Mouse (Mus musculus): Measurements from ENCODE around the gene Dnmt1.
A peak's percentile ranks its signal among the peaks of the same experiment; 100 is the strongest.
"Not testable (repeated sequence)": the region's sequence is repeated elsewhere in the genome, so short reads cannot be mapped to it uniquely, and the experiment has no call there.

Gene Dnmt1

DNA sequence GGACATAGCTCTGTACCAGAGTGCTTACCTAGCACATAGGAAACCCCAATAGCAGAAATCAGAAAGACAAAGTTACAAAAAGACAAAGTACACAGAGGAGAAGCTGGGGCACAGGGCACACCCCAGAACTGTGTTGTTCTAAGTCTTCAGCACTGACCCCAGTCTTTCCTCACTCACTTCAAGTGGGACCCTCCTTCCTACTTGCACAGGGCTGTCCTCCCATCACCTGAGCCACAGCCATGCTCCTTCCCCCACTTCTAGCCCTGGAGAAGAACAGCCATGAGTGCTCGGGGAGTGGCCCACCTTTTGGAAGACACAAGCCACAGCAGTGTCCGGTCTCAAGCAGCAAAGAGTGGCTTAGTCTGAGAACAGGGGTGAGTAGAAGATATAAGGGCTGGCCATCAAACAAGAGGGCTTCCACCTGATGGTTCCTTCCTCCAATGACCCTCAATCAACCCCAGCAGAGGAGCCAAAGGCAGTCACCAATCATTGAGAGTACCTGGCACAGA is at the start of gene Dnmt1:
TSS of gene Dnmt1 (minus strand) at position 459 of the 509 bp plus-strand sequence.
- ATAC-seq (ENCODE audit: insufficient number of reproducible peaks, low FRiP score, low TSS enrichment): no peak

DNA sequence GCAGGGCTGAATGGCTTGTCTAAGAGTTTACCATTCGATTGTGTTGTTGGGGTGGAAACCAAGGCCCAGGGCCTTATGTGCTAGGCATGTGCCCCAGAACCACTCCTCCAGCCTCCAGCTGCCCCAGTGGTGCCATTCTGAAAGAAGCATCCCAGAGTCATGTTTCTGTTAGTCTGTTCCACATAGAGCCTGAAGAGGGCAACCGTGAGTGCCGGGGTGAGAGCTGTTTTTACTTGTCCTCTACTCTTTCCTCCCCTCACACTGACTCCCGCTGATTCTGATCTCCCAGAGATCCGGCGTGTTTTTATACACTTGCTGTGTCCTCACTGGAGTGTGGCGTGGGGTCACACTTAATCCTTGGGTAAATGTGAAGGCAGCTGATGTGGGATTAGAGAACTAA is 48.3 kb upstream of the Dnmt1 start:
- no peak for ATAC-seq (ENCODE audit: insufficient number of reproducible peaks, low FRiP score, low TSS enrichment)

DNA sequence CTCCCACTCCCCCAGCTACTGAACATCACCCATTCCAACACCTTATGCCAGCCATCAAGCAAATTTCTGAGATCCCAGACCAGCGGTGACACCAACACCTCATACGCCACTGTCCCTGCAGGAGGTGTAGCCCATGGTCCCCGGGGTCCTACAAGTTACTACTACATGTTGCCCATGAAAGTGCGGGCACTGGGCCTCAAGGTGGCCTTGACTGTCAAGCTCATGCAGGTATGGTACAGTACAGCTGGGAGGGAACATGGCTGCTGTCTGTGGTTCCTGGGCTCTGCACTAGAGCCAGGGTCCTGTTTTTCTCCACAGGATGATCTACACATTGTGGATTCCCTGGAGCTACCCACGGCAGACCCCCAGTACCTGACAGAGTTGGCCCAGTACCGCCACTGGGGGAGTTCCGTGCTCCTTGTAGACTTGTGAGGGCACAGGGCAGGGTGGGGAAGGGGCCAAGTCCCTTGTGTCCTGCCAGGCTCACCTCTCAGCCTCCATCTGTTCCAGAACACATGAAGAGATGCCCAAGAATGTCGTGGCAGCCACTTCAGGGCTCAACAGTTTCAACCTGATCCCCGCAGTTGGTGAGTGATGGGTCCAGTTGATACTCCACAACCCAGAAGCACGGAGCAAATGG is 47.7 kb upstream of the Dnmt1 start:
- ATAC-seq (ENCODE audit: insufficient number of reproducible peaks, low FRiP score, low TSS enrichment): no peak

DNA sequence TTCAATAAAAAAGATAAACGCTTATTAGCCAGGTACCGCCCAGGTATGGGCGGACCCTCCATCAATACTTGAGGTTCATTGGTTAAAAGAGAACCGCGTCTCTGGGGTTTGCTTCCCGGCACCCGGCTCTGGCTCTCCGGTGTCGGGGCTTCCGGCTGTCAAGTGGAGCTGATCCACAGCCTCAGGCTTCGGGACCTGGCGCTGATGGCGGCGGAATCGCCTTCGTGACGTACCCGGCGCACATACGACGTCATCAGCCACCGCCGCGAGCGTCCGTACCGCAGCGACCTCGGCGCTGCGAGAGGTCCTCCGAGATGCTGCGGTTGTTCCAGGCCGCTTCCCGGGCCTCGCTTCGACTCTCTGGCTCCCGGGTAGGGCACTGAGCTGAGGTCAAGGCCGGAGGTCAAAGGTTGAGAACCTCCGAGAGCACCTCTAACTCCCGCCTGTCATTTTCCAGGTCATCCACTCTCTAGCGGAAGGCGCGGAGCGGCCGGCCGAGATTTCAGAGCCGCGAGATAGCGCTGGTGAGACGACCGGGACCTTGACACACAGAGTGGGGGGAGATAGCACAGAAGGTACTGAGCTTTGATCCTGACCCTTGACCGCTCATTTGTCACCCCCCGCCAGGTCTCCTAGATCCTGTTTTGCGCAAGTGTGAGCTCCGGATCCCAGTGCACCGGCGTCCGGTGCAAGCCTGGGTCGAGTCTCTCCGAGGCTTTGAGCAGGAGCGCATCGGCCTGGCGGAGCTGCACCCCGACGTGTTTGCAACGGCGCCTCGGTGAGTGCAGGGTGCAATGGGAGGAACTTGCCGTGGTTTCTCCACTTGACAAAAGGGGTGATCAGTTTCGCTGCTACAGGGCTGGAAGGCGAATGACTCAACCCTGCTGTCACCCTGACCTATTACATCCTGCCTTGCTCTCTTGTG is 43.2 kb upstream of the Dnmt1 start, which contains the start of gene Mrpl4:
TSS of gene Mrpl4 (plus strand) at position 112 of the 925 bp plus-strand sequence.
- peak; percentile 93 for ATAC-seq (ENCODE audit: insufficient number of reproducible peaks, low FRiP score, low TSS enrichment)

DNA sequence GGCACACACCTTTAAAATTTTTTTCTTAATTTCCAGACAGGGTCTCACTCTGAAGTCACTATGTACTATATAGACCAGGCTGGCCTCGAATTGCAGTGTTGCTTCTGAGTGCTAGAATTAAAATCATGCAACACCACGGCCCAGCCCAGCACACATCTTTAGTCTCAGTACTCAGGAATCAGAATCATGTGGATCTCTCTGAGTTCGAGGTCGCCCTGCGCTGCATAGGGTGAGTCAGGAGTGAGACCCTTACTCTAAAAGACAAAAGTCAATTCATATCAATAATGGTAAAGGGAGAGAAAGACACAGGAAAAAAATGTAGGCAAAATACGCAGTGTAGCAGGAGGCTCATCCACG is 42.6 kb upstream of the Dnmt1 start:
- no peak for ATAC-seq (ENCODE audit: insufficient number of reproducible peaks, low FRiP score, low TSS enrichment)

DNA sequence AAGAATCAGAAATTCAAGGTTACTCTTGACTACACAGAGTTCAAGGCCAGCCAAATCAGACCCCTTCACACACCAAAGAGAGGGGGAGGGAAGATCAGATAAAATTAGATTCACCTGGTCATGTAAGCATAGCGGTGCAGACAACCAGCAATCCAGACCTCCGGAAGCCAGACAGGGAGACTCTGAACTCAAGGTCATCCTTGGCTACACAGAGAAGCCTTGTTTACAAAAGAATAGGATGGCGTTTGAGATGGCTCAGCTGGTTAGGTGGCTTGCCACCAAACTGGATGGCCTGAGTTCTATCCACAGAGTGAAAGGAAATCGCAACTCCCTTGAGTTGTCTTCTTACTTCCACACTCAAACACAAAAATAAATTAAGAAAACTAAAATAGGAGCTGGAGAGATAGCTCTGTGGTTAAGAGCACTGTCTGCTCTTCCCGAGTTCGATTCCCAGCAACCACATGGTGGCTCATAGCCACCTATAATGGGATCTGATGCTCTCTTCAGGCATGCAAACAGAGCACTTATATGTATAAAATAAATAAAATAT is 42.0 kb upstream of the Dnmt1 start:
- no peak for ATAC-seq (ENCODE audit: insufficient number of reproducible peaks, low FRiP score, low TSS enrichment)

DNA sequence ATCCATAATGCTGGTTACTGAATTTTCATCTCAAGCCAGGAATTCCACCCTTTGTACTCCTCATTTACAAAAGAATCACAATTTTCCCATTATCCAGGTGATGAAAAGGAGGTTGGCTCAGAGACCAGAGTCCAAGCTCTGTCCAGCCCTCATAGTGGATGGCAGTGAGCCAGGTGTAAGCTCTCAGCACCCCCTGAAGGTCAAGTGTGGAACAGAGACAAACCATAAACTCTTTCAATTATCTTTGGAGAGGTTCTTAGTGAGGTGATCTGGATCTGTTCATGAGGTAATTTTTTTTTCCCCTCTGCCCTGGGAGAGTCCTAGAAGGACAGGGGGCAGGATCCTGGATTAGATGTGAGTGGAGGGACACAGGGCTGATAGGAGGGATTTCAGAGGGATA is 41.1 kb upstream of the Dnmt1 start:
- no peak for ATAC-seq (ENCODE audit: insufficient number of reproducible peaks, low FRiP score, low TSS enrichment)

DNA sequence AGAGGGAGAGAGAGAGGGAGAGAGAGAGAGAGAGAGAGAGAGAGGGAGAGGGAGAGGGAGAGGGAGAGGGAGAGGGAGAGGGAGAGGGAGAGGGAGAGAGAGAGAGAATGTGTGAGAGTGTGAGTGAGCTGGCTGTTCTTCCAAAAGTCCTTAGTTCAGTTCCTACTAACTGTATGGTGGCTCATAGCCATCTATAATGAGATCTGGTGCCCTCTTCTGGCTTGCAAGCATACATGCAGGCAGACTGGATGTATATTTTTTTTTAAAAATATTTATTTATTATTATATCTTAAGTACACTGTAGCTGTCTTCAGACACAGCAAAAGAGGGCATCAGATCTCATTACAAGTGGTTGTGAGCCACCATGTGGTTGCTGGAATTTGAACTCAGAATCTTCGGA is 38.6 kb upstream of the Dnmt1 start:
- not testable (repeated sequence) for ATAC-seq (ENCODE audit: insufficient number of reproducible peaks, low FRiP score, low TSS enrichment)

DNA sequence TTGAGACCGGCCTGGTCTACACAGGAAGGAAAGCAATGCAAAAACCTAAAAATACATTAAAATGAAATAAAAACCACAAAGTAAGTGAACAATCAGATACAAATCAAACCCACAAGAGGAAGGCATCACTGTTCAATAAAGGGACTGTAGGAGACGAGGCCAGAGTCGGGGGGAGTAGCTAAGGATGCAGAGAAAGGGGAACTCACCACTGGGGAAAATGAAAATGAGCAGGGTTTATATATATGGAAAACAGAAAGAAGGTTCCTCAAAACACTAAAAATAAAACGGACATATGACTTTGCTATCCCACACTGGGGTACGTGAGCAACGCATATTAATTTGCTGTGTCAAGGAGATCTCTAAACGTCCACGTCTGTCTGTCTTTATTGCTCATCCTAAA is 37.4 kb upstream of the Dnmt1 start:
- ATAC-seq (ENCODE audit: insufficient number of reproducible peaks, low FRiP score, low TSS enrichment): no peak

DNA sequence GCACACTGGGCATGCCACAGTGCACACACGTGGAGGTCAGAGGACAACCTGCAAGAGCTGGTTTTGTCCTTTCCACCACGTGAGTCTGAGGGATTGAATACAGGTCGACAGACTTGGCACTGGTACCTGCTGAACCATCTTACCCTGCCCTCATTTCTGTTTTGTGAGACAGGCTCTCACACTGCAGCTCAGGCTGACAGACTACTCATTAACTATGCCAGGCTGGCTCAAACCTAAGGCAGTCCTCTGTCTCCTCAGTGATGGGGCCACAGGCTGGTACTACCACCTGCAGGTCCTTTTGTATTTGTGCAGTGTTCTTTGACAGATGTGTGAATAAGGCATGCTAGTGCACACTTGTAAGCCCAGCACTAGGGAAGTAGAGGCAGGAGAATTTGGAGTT is 35.4 kb upstream of the Dnmt1 start:
- no peak for ATAC-seq (ENCODE audit: insufficient number of reproducible peaks, low FRiP score, low TSS enrichment)

DNA sequence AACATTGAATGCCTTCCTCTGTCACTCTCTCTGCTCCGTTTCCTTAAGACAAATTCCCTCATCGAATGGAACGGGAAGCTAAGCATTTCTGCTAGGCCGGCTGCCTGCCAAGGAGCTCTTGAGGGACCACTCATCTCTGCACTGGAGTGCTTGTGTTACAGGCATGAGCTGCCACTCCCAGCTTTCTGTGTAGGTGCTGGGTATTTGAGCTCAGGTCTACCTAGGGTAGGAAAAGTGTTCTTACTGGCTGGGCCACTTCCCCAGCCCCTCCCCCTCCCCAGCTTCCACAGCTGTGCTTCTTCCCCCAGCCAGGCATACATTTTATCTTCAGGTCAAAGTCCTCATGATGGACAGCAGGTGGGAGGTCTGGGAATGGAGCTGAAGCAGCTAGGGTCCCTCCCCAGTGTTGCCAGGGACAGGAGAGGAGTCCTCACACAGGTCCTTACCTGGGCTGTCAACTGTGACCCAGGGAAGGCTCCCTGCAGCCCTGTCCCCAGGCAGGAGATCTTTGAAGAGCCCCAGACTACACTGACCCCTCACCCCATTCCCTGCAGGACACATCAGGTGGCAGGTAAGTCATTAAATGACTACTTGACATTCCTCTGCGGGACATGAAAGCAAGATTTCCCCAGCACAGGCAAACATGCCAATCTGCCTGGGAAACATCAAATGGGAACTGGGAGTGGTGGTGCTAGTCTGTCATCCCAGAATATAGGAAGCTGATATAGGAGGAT is 33.6 kb upstream of the Dnmt1 start:
- no peak for ATAC-seq (ENCODE audit: insufficient number of reproducible peaks, low FRiP score, low TSS enrichment)

DNA sequence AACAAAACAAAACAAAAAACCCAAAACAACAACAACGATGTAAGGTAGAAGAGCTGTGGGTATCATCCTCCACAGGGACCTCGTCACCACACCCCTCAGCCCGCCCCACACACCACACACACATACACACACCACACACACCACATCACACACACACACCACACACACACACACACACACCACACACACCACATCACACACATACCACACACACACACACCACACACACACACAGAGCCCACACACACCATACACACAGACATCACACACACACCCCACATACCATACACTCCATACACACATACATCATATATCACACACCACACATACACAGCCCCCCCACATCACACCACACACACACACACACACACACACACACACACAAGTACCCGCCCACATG is 31.9 kb upstream of the Dnmt1 start:
- ATAC-seq (ENCODE audit: insufficient number of reproducible peaks, low FRiP score, low TSS enrichment): no peak

DNA sequence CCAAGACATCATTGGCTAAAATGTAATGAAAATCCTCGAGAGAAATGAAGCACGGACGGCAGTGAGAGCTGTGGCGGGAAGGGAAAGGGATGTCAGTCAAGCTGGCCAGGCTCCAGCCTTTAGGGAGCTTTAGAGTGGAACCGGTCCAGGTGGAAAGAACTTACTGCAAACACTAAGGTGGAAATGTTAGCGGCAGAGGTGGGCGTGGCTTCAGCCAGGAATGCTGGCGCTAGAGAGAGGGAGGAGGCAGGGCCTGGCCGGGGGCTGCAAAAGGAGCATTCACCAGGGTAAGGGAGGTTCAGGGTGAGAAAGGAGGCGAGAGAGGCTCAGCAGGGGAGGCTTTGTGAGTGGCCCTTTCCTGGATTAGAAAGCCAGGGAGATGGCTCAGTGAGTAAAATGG is 31.2 kb upstream of the Dnmt1 start:
- ATAC-seq (ENCODE audit: insufficient number of reproducible peaks, low FRiP score, low TSS enrichment): no peak

DNA sequence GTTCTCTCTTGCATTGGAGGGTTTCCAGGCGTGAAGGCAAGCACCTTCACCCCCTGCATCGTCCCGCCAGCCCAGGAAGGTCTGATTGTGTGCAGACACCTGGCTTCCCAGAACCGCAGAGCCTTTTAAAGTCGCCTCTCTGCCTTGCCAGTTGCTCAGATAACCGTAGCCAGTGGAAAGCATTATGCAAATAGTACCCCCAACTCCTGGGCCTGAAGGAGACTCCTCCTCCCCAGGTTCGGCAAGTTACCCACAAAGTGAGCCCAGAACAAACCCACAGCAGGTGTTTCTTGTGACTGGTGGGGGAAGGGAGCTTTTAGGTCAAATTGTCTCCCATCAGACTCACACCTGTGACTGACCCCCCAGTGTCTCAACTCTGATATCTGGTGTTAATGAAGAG is 28.3 kb upstream of the Dnmt1 start:
- ATAC-seq (ENCODE audit: insufficient number of reproducible peaks, low FRiP score, low TSS enrichment): no peak

DNA sequence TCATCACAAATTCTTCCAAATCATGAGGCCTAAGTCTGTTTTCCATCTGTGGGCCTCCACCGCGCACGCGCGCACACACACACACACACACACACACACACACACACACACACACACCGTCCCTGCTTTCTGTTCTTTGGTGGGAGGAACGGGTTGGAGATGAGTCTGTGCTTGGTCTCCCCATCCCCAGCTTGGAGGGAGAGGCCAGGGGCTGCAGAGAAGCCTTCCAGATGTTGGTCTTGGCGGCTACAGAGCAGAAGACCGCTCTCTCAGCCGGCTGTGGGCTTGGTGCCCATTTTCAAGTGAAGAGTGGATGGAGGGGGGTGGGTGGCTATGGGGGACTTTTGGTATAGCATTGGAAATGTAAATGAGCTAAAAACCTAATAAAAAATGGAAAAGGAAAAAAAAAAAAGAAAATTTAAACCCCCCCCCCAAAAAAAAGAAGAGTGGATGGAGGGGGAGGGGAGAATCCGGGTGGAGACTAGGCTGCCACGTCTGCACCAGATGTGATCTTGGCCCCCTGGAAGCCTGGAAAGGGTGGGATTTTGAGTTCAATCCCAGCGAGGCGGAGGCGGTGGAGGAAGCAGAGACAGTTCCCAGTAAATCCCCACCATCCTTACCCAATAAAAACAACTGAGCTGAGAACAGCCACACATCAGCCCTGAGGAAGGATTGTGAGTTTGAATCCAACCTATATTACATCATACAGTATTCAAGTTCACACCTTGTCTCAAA is 27.4 kb upstream of the Dnmt1 start:
- no peak for ATAC-seq (ENCODE audit: insufficient number of reproducible peaks, low FRiP score, low TSS enrichment)

DNA sequence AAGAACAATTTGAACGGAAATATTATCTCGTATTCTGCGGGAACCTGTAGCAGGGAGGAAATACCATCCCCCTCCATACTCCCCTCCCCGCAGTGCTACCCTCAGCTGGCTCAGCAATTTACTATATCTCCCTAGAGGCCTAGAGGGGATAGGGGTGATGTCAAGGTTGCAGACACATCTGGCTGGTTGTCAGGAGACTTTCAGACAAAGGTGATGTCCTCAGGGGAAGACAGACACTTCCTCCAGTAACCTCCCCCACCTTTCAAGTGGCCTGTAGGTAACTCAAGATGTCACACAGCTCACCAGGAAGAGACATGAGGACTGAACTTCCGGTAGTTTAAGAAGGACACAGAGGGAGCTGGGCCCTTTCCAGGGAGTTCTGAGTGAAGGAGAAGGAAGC is 23.5 kb upstream of the Dnmt1 start:
- no peak for ATAC-seq (ENCODE audit: insufficient number of reproducible peaks, low FRiP score, low TSS enrichment)

DNA sequence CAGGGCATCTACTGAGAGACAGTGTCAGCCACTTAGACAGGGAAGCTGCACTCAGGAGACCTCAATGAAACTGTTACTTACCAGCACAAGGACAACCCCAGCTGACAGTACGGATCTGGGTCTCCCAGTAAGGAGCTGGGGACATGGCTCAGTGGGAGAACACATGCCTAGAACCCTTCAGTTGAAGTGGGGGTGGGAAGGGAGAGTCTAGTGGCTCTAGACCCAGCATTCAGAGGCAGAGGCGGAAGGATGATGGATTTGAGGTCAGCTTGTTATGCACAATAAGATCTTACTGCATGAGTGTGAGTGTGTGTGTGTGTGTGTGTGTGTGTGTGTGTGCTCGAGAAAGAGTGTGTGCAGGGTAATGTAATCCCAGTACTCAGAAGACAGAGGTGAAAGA is 22.5 kb upstream of the Dnmt1 start:
- ATAC-seq (ENCODE audit: insufficient number of reproducible peaks, low FRiP score, low TSS enrichment): no peak

DNA sequence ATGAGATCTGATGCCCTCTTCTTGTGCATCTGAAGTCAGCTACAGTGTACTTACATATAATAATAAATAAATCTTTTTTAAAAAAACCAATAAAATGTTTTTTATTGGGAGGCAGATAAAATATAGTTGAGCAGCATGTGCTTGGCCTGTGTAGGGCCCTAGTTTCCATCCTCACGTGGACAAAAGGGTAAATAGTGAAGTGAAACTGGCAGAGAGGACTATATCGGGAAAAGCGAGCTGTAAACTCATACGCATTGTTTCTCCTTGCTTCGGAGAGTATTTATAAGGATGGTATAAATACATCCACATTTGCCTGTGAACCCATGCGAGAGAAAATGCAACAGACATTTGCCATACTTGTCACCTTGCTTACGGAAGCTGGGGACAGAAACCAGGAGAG is 20.1 kb upstream of the Dnmt1 start:
- no peak for ATAC-seq (ENCODE audit: insufficient number of reproducible peaks, low FRiP score, low TSS enrichment)

DNA sequence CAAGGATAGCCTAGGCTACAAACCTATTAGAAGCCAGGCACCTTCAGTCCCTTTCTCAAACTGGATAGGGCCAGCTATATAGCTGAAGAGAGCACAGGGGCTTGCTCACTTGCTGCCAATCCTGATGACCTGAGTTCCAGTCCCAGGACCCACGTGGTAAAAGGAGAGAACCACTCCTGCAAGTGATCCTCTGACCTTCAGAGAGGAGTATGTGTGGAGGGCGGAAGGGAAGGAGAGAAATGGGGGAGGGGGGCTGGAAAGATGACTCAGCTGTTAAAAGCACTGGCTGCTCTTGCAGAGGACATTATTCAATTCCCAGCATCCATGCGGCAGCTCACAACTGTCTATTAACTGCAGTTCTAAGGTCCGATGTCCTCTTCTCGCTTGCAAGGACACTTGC is 19.5 kb upstream of the Dnmt1 start:
- ATAC-seq (ENCODE audit: insufficient number of reproducible peaks, low FRiP score, low TSS enrichment): no peak
